Mouse (Mus musculus) adrenal gland, adult 18-20 months (tissue): ENCODE measurements at regions not wholly inside any gene's neighbourhood (a gene's known extent, or its start where the extent isn't known, plus 50 kb on each side); places are given as distances from the start of the nearest gene placed in this dataset.
"Not testable (repeated sequence)": the region's sequence is repeated elsewhere in the genome, so short reads cannot be mapped to it uniquely, and the experiment has no call there.

Experiments used
- DNase-seq, 2 experiments: peaks; one replicate each; pipeline ENCODE4 v3.0.0; 2021 to 2022; ENCODE audit warnings: low spot score in 2 of 2

DNA sequence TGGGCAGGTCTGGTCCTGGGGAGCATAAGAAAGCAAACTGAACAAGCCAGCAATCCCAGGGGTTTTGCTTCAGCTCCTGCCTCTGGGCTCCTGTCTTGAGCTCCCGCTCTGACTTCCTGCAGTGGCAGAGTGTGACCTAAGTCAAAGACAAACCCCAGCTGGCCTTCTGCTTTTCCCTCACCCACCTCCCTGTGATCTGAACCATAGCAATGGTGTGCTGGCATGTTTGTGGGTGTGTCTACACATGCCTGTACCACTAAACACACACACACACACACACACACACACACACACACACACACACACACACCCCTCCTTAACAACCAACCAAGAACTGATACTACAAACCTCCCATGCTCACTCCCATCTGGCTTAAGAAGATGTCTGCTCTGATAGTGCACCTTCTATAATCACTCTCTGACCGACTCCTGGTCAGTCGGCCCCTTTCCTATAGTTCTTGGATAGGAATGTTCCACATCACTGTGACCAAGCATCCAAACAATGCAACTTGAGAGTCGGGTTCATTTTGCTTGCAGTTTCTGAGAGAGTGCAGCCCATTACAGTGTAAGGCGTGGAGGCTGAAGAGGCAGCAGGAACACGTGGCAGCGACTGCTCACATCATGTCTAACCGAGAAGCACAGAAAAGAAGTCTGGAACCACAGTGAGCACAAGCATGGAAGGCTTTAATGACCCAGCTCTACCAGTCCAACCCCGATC, 134.4 kb downstream of the Tcp10c start:
- no peak for DNase-seq

DNA sequence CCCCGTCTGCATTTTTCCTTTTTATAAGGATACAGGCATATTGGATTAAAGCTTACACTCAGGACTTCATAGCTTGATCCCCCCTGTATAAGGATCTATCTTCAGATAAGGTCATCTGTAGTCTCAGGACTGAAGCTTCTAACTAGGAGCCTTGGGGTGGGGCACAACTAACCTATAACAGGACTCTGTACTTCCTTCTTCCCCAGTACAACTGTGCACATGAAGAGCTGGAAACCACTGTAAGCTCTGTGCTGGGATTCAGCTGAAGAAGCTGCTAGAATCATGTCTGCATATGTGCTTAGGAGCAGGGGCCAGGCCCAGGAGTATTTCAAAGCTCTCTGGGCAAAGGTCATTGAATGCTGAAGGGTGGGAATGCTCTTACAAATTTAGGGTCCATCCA, 137.9 kb downstream of the Tcp10c start:
- DNase-seq, result not testable (repeated sequence)

DNA sequence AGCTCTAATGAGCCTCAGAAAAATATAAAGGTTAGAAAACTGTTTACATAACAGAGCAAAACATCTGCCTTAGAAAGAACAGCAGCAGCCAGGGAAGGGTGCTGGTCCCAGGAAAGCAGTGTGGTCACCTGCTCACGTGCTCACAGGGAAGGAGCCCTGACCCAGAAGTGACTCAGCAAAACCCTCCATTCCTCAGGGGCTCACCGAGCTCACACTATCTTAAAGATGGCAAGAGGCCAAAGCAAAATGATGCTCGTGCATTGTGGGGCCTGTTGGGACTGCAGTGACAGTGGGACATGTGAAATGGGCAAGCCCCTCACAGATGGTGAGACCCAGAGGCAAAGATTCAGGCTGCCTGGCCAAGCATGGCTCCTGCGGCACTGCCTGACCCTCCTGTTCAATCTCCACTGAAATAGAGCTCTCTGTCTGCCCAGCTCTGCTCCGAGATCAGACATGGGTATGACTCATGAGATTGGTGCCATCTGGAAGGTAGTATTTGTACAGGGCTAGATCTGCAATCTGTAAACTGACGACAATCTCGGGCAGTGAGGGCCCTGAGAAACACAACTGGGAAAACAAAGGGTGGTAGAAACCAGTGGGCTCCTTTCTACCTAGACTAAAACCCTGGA, 138.4 kb downstream of the Tcp10c start:
- not testable (repeated sequence) for DNase-seq

DNA sequence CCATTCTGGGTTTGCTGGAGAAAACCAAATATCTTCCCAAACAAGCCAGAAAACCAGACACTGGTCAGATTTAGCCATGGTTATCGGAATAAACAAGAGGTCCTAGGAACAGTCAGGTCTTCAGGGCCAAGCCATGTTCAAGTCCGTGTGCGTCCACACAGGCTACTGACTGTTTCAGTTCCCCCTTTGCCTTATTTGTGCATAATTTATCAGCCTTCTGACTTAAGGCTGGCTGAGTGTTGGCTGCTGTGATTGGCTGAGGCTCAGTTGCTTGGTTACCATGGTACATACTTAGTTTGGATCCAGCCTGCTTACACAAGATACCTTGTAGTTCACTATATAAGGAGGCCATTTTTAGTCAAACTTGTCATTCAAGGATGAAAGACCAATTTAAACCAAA, 139.5 kb downstream of the Tcp10c start:
- not testable (repeated sequence) for DNase-seq

DNA sequence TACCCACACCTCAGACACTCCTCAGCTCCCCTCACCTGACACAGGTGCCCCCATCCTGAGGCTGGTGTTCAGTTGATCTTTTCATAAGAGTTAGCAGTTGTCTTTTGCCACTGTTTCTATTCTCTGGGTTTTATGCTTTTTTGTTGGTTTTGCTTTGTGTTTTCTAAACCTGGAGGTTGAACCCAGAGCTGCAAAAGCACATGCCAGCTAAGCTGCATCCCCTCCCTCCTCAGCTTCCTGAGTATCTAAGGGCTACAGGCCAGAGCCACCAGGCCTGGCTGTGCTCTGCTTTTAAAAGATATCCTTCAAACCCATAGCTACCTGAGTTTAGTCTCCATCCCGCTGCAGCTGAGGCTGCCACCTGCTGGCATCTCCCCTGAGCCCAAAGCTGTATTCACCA, 140.1 kb downstream of the Tcp10c start:
- DNase-seq, result not testable (repeated sequence)

DNA sequence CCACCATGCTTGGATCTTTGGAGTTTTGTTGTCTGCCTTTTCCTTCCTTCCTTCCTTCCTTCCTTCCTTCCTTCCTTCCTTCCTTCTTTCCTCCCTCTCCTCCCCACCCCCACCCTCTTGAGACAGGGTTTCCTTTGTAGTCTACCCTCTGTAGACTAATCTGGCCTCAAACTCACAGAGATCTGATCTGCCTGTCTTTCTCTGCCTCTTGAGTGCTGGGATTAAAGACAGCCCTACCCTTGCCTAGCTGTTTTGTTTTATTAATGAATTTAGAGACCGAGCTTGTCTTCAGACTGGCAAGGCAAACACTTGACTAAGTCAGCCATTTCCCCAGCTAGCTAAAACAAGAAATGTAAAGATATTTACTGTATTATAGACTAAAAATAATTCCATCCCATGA, 150.0 kb downstream of the Tcp10c start:
- DNase-seq, result not testable (repeated sequence)

DNA sequence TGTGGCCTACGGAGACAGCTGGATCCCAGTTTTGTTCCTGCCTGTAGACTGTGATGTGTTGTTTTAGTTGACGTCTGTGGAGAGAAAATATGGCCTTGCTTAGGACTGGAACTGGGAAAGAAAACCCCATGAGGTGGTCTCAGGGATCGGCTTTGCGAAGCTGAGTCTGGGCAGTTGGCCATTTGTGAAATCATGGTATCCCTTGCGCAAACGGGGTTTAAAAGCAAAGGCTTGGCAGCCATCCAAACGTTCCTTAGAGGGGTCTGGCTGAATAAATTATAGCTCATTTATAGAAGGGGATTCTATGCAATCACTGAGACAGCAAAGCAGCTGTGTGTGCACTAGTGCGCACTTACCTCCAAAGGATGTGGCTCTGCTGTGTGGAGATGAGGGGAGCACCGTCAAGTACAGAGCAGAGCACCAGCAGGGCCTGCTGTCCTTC, 150.5 kb downstream of the Tcp10c start:
- DNase-seq, result not testable (repeated sequence)

DNA sequence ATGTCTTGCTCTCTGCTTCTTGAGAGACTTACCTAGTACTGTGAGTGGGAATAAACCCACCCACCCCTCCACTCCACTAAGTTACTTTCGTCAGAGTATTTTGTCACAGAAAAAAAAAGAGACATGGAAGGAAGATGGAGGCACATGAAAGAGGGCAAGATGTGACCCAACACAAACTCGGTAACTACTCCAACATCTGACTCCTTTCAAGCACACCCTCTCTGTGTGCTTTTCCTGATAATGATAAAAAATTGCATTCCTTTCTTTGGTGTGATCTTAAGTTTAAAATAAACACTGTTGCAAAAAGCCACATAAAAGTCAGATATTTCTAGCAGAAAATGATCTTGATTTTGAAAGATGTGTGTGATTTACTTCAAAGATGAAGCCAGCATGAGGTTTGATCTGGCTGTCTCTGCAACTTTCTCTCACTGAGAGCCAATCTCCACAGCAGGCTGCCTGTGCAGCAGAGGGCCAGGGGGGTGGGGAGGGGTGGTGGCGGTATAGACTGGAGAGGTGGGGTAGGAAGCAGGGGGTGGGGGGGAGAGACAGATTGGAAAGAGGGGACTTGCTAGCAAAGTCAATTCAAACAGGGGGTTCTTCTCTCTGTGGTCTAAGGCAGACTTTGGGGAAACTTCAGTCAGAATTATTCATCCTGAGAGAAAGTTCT, 153.2 kb downstream of the Tcp10c start:
- DNase-seq, result not testable (repeated sequence)

DNA sequence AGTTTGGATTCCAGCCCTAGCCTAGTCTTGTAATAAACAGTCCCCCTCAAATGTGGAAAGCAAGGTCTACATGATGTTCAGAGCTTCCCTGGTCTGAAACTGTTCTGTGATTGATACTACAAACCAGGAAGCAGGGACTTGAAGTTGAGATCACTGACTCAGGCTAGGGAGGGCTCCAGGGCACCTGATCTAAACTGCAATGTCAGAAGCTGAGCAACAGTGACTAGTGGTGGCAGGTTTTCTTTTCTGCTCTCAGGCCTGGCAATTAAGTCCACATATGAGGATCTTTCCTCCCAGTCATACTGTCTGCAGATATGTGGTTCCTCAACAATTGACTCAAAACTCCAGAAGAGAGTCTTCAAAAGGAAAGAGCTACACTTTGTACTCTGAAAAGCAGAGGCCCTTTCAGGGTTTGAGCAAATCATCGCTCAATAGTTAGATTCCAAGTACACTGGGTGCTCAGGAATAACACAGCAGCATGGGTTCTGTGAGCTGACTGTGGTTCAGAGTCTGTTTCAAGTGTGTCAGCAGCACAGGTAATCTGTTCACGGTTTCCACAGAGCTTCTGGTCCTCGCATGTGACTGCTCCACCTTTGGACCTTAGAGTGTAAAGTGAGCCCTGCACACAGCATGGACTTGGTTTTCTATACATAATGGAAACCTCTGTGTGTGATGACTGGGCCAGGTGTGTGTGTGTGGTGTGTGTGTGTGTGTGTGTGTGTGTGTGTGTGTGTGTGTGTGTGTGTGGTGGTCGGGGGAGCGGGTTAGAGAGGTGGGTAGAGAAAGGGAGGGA, 165.2 kb downstream of the Tcp10c start:
- DNase-seq, result not testable (repeated sequence)

DNA sequence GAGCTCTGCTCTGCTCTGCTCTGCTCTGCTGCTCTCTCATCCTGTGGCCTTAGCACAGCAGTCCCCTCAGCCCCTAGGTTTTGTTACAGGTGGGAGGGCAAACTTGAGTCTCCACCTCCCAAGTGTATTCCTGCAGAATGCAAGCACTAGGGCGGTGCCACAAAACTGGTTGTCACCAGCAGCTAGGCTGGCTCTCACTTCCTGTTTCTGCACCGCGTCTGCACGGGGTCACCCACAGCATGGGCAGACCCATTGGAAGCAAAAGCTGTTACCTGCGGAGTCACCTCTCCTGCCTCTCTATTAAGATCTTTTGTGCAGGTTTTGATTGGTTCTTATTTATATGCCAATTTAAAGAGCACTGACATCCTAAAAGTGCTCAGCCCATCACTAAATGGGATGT, 178.2 kb downstream of the Tcp10c start:
- DNase-seq, result not testable (repeated sequence)

DNA sequence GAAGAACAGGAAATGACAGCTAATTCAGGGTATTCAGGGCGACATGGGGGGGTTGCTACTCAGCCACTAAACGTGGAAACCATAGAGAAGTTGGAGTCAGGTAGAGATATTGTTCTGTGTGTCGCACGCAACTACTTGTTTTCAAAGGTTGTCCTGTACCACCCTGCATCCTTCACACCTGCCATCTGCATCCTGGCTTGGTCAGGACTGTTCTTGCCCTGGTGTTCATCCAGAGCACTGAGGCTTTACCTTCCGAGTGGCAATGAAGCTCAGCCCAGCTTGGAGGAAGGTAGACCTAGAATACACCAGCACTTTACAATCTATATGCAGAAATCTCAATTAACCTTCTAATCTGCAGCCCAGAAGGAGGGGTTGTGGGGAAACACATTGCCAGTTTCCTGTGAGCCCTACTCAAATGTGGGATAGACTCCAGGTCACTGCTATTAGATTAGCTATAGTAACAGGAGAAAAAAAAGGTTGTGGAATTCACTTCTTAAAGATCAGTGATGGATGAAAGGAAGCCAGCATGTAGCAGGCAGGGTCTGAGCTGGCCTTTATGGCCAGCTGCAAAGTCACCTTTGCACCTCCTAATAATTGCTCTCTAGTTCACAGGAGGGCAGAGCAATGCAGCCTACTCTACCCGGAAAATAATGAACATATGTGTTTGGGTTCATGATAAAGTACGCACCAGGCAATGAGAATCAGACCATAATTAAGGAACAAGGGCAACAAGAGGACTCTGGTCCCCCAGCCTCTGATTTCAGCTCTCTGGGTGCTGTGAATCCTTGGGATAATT, 186.3 kb downstream of the Tcp10c start:
- DNase-seq, result no peak

DNA sequence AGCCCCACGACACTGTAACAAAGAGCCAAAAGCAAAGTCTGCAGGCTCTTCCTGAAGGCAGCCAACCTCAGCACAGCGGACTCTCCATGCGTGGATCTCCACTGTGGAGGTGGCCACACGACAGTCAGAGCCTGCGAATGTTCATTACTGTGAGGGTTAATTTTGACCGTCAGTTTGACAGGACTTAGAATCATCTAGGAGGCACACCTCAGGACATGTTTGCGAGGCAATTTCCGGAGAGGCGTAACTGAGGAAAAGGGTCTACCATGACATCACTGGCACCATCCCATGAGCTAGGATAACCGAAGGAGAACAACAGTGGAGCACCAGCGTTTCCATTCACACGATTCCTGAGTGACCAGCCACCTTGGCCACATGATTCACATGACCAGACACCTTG, 186.9 kb downstream of the Tcp10c start:
- no peak for DNase-seq

DNA sequence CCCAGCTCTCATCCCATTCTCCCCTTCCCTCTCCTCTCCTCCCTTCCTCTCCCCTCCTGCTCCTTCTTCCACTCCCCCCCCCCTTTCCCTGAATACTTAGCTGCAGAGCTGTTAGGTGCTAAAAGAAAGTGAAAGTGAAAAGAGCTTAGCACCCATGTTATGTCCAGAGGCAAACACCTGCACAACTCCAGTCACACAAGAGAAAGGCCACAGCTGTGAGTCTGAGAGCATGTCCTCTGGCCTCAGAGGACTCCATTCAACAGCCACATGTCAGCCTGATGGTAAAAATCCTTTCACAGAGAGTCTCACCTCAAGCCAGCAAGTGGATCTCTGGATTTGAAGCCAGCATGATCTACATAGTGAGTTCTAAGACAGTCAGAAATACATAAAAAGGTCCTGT, 187.9 kb downstream of the Tcp10c start:
- no peak for DNase-seq

DNA sequence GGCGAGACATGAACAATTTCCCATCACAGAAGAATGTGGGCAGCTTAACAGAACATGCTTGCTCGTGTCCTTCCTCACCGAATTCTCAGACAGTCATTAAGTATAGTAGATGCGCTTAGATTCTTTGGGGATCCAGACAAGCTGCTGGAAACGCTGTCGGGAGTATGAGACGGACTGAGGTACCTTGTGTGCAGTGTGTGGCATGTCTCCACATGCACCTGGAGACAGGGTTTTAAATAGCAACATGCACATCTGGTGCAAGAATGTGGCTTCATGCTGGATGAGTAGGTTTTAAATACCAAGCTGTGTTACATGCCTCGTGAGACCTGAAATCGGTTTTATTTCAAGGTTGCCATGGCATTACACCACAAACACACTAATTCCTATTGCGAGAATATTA, 188.5 kb downstream of the Tcp10c start:
- DNase-seq, result no peak

DNA sequence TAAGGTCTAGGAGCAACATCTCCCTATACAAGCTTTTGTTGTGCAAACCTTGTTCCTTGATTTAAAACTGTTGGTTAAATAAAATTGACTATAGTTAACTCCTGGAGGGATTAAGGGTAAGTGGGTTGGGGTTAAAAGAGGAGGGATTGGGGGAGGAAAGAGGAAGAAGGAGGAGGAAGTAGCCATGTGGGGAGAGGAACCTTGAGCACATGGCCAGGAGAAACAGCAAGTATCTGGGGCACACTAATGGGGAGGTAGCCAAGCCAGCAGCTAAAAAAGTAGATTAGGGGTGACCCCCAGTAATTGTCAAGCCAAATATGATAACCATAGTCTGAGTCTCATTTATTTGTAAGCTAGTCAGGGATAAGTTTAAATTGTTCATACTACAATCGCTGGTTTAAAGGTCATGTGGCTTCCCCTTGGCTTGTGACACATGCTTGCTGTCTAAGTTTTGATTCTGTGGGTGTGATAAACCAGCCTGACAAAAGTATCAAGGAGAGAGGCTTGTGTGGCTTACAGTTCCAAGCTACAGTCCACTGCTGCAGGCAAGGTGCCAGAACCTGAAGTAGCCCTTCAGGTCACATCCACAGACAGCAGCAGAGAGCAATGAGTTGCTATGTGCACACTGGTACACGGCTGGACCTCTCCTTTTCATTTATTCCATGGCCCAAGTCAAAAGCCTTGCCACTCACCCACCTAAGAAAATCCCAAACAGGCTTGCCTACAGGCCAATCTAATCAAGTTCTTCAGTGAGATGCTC, 189.8 kb downstream of the Tcp10c start:
- DNase-seq, result no peak

DNA sequence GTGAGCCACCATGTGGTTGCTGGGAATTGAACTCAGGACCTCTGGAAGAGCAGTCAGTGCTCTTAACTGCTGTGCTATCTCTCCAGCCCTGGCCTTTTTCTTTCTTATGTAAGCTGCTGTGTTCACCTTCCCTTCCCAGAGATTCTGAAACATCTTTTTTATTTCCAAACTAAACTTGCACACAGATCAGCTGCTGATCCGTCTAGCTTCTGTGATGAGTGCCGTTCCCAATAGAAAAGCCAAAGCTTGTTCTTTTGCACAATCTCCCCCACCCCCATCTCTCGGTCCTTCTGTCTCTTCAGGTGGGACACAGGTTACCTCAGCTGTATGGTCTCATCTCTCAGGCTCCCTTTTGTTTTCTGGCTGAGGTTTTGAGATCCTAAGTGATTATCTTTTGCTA, 191.9 kb downstream of the Tcp10c start:
- no peak for DNase-seq

DNA sequence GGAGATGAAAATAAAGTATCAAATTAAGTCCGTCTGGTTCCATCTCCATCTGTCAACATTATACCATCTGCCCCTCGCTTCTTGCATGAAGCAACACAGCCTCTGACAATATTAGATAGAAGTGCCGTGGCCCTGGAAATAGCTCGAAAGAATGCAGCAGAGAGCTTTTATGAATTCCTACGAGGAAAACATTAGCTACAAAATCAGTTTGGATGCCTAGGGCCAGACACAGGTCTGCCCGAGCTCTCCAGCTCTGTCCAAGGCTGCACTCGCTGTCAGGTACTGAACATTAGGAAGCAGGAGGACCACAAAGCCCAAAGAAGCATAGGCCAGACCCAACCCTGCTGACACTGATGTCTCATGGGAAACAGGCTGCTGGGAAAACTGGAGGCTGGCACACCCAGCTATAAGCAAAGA, 192.3 kb downstream of the Tcp10c start:
- DNase-seq, result no peak

DNA sequence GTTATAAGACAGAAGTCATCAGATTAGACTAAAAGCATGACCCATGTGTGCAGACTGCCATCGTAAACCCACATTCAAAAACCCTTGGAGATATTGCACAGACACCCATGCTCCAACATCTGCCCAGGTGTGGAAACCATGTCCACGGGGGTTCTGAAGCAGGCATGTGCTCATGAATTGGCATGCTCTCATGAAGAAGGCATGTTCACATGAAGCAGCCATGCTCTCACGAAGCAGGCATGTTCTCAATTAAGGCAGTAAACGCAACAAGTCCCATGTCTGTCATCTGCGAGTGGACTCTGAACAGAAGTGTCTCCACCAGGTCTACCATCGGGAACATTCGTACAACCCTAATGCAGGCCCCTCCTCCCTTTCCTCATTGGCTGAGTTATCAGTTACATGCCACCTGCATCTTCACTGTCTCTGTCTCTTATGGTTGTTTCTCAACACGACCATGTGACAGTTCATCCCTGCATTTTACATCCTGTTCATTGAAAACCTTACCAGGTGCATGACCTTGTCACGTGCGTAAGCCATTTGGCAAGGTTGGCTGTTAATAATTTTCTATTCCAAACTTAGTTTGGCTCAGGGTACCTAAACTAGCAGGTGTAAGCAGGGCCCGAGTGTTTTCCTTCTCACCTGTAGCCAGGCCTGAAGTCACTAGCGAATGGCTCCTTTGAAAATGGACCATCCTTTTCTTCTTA, 193.4 kb downstream of the Tcp10c start:
- DNase-seq, result no peak
